Mouse (Mus musculus) lung, postnatal 4 days (tissue): ENCODE results near the gene Nans.

Experiments used
- DNase-seq, 2 experiments: peaks; one replicate each; pipeline ENCODE4 v3.0.0; 2021

Nans gene

GRCm38 (mm10) chr4:46489028-46489925, at the start of gene Nans:
Nans (plus strand) TSS chr4:46489248.
- peak; percentile 96 to 98 for DNase-seq

DNA sequence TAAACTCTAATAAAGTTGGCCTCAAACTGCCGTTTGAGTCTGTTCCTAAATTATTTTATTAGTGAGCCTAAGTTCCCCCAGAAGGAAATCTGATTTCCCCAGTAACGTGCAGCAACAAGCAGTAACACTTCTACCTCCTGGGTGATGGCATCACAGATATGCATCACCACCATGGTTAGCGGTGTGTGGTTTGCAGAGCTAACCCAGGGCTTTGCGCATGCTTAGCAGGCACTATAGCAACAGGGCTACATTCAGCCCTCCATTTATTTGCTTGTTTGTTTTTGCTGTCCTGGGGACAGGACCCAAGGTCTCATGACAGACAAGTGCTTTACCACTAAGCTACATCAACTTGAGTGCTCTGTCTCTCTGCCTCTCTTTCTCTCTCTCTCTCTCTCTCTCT, 46.5 kb upstream of the Nans start:
- no peak for DNase-seq

DNA sequence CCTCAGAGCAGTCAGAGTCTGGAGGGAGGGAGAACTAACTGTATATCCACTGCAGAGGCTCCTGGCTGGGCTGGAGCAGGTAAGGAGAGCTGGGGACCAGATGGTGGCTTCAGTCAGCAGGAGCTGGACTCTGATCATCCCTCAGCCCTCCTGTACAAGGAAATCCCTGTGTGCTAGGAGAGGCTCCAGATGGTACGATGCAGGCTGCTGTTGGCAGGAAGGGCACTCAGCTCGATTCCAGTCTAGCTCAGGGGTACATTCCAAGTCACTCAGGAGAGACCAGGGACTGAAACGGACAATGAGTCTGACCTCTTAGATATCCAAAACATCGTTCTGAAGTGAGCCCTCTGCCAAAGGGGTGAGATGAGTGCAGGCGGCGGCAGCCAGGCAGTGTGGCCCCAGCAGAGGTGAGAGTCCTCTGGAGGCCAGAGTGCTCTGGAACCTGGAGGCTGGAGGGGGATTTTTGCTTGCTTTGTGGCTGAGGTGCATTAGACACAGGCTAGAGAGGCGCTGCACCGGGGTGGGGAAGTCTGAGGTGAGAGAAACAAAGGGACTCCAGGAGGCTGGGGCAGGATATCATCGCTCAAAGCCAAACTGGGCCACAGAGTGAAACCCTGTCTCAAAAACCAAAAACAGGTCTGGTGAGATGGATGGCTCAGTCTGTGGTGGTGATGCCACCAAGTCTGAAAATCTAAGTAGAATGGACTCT, 43.7 kb upstream of the Nans start:
- no peak for DNase-seq

DNA sequence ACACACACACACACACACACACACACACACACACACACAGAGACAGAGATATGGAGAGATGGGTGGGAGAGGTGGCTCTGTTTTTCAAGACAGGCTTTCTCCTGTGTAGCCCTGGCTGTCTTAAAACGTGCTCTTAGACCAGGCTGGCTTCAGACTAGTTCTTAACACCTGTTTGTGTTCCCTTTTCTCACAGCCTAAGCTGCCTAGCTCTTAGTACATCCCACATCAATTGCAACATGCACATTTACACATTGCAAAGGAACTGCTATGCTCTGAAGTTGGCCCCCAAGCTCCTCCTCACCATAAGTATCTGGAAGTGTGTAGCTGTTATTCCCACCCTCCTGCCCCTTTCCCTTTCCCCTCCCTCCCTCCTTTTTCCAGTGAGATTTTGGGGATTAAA, 41.6 kb upstream of the Nans start:
- DNase-seq, result no peak

DNA sequence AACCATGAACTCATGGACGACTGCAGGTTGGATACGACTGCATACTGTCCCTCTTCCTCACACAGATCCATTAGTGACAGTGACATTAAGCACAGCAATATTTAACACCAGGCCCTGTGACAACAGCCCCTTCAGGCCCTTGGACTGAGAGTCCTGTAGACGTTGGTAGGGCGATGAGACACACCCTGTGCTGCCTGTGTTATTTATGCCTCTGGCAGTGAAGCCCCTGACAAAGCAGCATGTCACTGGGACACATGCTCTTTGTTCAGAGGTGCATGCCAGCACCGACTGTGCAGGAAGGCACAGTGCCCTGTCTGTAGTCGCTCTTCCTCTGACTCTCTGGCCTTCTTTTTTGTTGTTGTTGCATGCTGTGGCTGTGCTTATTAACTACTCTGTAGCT, 40.2 kb upstream of the Nans start:
- DNase-seq, result no peak

DNA sequence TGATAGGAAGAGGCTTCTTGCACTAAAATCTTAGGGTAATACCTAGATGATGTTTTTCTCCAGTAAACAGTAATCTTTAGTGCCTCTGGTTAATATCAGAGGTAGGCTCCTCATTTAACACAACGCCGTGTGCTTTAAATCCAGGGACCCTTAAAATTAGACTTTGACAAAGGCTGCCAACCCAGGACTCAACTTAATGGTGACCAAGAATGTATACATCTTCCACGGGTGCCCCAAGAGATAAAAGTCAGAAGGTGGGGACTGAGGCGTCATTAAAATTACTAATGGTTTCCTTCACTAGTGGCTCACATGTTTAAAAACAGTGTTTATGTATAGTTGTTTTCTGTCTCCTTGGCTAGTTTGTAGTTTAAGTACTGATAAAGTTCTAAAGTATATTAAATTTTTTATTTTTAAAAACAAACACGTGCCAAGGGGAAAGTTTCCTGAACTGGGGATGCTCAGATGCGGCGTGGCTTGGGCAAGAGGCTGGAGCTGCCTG, 39.0 kb upstream of the Nans start:
- DNase-seq, result no peak

GRCm38 (mm10) chr4:46450519-46451131, 38.4 kb upstream of the Nans start, which contains the start of gene Anp32b:
Anp32b (plus strand) TSS chr4:46450902.
- peak; percentile 95 to 96 for DNase-seq

DNA sequence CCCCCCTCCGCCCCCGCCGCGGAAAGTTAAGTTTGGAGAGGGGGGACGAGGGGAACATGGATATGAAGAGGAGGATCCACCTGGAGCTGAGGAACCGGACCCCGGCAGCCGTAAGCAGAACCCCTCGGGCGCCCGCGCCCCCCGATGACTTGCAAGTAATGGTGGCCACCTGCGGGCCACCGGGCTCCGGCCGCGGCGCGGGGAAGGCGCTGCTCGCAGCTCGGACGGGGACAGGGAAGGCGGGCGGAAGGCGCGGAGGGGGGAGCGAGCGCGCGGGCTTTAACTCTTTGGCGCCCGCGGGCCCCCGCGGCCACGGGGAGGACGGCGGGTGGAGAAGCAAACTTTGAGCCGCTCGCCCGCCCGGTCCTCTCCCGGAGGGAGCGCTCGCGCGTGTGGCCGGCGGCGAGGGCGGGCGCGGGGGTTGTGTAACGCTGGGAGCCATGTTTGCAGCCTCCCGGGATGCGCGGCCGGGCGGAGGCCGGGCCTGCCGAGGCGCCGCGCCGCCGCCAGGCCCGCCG, 37.7 kb upstream of the Nans start:
- peak; percentile 83 to 87 for DNase-seq

DNA sequence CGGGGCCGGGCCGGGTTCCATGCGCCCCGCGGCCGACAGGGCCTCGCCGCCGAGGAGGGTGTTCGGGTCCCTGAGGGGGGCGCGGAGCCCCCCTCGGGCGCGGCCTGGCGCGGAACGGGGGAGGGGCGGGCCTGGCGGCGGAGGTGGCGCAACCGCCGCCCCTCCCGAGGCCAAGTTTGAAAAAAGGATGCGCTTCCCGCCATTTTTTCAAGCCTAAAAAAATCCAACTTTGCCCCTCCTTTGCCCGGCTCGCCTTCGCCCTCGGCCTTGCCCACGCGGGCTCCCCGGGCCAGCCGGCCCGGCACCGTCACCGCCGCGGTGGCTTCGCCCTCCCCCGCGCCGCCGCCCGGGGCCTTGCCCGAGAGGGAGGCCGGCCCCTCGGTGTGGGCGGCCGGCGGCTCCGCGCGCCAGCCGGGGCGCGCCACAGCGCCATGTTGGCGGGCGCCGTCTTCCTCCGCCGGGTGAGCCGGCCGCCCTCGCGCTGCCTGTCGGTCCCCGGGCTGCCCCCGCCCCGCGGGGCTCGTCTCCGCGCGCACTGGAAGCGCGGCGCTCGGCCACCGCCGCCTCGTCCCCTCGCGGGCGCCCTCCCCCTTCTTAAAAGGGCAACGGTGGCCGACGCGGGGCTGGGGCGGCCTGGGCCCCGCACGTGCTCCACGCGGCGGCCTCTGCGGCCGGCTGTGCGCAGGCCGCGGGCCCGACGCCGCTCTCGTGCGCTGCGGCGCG, 37.1 kb upstream of the Nans start:
- peak; percentile 80 to 91 for DNase-seq

DNA sequence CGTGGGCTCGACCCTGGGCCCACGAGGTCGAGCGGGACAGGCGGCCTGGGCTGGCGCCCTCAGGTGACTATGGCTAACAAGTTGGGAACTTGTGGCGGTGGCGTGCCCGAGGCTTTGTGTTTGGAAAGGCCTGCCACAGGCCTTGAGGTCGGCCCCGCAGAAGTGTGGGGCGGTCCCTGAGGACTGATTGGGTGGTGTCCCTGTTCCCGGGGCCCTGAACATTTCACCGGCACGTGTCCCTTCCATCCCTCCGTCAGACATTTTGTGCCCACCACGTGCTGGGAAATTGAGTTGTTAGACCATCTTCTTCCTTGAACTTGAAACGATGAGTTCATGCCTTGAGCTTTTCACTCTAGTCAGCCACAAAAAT, 36.6 kb upstream of the Nans start:
- DNase-seq, result peak; percentile 71 to 78

GRCm38 (mm10) chr4:46452855-46453719, 36.0 kb upstream of the Nans start:
- no peak for DNase-seq

GRCm38 (mm10) chr4:46454097-46454864, 34.8 kb upstream of the Nans start:
- no peak for DNase-seq

DNA sequence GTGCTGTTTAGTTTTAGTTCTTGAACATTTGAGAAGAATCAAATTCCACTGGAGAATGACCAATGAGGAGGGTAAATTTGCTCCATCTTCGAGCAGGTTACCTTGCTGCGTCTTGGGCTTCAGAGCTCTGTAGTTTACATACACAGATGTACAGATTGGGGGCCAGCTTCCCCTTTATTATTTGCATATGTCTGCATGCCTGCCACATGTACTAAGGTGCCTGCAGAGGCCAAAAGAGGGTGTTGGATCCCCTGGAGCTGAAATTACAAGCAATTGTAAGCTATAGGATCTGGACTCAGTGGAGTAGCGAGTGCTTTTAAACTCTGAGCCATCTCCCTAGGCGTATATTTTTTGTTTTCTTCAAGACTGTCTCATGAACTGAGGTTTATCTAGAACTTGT, 32.3 kb upstream of the Nans start:
- DNase-seq, result no peak

DNA sequence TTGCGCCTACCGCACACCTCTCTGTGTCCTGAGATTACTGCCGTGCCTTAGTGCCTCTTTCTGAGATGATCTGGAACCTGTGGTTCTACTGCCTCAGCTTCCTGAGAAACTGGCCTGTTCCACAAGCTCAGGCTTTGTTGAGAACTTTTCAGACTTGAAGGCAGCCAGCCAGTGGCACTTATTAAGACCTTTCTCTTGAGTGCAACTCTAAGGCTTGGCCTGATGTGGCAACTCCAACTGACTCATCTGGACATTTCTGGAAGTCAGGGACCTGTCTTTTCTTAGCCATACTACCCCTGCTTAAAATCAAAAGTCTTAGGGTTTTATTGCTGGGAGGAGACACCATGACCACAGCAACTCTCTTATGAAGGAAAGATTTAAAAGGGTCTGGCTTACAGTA, 31.9 kb upstream of the Nans start:
- no peak for DNase-seq

DNA sequence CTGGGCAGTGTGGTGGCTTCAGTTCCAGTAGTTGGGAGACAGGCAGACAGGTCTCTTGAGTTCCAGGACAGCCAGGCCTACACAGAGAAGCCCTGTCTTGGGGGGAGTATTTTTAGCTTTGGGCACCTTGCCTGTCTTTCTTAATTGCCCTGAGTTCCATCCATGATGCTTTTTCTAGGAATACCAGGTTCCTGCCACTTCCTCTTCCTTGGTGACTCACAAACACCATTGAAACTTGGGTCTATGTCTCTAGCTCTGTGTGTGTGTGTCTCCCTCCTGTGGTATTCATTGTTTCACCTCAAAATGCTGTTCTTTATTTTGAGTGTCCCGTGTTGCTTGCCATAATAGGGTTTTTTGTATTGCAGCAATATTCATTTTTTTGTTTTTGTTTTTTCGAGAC, 30.6 kb upstream of the Nans start:
- DNase-seq, result no peak

DNA sequence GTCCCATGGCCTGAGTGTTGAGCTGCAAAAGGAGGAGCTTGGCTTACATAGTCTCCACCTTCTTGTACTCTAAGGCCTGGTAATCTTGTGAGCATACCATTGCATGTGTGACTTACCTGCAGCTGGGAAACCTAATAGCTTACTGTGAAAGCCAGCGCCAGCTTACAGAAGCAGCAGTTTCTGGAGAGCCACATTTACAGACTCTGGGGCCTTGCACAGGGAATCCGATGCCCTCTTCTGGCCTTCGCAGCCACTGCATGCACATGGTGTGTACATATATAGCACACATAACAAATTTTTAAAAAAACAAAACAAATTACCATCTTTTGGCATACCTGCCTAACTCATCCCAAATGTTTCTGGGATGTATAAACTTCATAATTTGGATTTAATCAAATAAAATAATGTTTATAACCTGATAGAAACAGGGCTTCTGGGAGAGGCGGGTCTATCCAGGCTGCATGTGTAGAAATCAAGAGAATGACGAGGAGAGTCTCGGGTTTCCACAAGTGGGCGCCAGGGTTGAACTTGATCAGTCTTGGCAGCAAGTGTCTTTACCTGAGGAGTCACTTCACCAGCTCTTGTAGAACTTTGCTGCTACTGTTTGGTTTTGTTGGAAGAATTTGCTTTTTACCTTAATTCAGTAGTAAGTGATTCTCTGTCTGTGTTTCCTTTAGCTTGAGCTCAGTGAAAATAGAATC, 25.8 kb upstream of the Nans start:
- DNase-seq, result peak; percentile 50 to 66

DNA sequence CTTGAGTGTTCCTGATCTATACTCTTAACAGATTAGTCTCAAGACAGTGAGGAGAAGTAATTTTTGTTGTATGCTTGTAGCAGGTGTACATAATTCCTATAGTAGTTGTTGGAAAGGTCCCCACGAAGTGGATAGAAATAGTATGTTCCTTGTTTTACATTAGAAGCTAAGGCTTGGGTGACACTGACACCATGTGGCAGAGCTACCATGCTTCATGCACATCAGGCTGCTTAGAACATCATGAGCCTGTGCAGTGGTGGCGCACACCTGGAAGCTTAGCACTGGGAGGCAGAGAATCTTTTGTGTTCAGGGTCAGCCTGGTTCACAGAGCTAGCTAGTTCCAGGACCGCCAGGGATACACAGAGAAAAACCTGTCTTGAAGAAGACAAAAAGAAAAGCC, 23.3 kb upstream of the Nans start:
- no peak for DNase-seq

DNA sequence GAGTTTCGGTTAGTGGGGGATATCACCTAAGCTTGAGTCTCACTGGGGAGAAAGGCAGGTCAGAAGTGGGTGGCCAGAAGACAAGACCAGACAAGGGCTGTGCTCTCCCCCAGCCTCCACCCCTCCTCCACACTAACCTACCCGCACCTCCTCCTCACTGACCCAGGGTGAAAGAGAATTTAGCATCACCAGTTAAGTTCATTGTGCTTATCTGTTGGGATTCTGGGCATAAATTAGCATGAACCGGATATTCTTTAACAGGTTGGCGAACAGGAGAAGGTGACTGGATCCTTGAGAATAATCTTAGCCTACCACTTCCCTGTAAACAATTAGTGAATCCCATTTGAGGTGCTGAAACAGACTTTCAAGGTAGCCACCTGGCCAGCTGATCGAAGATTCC, 13.9 kb upstream of the Nans start:
- no peak for DNase-seq

DNA sequence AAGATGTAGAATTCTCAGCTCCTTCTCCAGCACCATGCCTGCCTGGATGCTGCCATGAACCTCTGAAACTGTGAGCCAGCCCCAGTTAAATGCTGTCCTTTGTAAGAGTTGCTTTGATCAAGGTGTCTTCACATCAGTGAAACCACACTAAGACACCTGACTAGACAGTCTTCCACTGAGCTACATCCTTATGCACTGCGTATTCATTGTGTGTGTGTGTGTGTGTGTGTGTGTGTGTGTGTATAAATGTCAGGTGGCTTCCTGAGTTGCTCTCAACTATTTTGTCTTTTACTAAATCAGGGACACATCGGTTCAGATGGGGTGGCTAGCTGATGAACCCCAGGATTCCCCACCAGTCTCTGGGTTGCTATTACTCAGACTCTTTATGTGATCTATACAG, 10.0 kb upstream of the Nans start:
- DNase-seq, result no peak
